Mouse (Mus musculus): ENCODE measurements at regions not wholly inside any gene's neighbourhood (a gene's known extent, or its start where the extent isn't known, plus 50 kb on each side); places are given as distances from the start of the nearest gene placed in this dataset.

GRCm38 (mm10) chr8:56476158-56476557 is 74.7 kb downstream of the Cep44 start:
- DNase-seq, result no peak

DNA sequence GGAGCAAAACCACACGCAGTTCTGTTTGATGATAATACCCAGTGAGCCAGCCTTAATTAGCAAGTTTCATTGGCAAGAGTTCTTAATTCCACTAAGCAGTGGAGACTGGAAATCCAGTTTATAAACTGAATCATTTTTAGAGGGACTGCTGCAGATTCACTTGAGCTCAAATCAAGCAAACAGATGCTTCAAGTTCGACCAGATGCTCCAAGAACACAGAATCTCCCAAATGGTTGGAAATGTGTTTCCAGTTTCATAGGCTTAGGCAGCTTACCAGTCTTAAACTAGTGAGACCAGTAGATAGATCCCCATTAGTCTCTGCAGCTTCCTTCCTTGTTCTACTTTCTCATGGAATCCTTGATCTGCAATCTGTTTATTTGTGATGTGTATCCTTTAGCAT is 75.7 kb downstream of the Cep44 start:
- no peak for DNase-seq

- no peak for DNase-seq
Observed at GRCm38 (mm10) chr8:56474335-56474734, 76.5 kb downstream of the Cep44 start.

DNA sequence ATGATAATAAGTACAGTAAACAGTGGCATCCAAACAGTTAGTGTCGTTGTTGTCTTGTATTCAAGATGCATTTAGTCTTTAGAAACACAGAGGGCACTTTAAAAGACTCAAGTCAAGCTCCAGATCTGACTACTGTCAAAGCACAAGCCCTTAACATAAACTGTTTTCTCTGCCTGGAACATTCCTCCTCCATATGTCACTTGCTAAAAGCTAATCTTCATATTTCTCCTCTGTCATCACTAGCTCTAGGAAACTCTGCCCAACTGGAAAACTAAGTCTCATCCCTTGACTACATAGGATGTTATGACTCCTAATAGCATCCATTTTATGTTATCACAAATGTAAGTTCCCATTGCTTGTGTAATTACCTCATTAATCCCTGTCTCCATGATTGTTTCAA is 85.8 kb downstream of the Cep44 start:
- DNase-seq, result no peak

- DNase-seq, result no peak
Observed at GRCm38 (mm10) chr8:56450982-56451381, 99.9 kb downstream of the Cep44 start.

DNA sequence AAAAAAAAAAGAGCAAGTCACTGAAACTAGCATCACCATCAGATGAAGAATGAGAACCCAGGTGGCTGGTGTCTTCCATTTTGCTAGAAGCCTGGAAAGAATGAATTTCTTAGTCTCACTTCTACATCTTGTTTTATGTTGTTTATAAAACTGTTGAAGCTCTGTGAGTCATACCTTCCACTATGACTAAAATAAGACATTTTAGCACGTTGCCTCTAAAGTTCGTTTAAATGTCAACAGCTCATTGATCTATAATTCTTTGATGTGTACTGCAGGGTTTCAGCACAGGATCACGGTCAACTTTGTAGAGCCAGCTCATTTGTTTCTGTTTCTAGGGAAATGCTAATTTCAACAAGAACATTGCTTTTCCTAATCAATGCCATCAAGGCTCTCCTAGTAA is 107.2 kb downstream of the Cep44 start:
- no peak for DNase-seq

DNA sequence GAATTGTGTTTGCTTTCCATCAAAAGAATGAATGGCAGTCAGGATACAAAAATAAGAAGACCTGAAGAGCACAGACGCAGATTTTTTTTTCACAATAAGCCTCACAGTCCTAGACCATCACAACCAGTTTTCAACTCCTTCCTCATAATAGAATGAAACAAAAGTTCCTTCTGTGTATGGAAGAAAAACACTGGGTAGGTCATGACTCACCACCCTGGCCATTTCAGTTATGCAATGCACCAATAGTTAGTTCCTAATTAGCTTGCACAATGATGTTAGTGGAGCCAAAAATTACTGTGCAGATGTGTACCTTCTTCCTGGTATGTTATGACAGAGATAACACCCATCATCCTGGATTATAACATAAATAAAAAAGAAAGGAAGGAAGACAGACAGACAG is 111.4 kb downstream of the Cep44 start:
- peak; percentile 8 to 22 for DNase-seq

DNA sequence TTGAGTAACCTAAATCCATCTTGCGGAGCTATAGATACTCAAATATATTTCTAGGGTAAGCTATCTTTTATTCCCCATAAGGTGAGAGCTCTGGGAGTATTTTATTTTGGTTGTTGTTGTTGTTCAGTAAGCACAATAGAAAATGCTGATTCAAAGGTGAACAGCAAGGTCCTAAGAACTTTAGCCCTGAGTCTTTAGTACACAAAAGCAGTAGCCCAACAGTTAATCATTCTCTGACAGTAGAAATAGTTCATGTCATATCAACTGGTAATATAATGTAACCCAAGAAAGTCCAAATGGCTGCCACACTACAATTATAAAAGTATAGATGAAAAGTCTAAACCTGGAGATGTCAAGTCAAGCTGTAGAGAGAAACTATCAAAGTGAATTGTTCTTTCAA is 116.0 kb downstream of the Cep44 start:
- no peak for DNase-seq

DNA sequence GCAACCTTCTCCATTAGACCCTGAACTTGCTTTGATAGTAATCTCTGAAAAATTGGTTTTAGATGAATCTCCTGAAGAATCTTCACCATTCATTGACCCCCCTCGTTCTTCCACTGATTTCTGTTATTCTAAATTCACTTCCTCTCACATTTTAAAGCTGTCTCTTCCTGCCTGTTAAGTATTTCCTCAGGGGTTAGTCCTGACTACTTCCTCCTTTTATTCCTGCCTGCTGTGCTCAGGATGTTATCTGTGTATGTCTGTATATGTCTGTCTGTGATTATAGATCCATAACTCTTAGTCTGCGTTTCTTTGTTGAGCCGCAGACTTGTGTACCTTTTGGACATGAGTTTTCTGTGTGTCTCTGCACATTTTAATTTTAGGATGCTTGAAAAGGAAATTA is 117.6 kb downstream of the Hpgd start:
- no peak for DNase-seq

DNA sequence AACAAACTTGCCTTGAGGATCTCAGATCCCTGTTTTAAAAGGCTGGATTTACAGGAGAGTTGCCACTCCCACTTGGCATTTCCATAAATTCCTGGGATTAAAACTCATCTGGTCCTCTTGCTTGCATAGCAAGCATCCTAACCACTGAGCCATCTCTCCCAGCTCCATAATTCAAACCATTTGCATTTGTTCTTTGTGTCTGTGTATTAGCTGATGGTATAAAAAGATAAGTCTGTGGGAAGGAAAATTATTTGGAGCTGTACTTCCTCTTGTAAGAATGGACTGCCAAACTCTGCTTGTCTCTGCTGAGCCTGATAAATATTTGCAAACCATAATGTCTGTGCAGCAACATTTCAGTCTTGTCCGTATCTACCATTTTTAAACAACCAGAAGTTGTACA is 116.0 kb downstream of the Hpgd start:
- DNase-seq, result no peak

GRCm38 (mm10) chr8:56407267-56407666 is 112.9 kb downstream of the Hpgd start:
- no peak for DNase-seq

GRCm38 (mm10) chr8:56406317-56406716 is 111.9 kb downstream of the Hpgd start:
- no peak for DNase-seq

- no peak for DNase-seq
Observed at GRCm38 (mm10) chr8:56397611-56398010, 103.2 kb downstream of the Hpgd start.

- DNase-seq, result no peak
Observed at GRCm38 (mm10) chr8:56396352-56396751, 102.0 kb downstream of the Hpgd start.

- DNase-seq, result no peak
Observed at GRCm38 (mm10) chr8:56392626-56393025, 98.2 kb downstream of the Hpgd start.

DNA sequence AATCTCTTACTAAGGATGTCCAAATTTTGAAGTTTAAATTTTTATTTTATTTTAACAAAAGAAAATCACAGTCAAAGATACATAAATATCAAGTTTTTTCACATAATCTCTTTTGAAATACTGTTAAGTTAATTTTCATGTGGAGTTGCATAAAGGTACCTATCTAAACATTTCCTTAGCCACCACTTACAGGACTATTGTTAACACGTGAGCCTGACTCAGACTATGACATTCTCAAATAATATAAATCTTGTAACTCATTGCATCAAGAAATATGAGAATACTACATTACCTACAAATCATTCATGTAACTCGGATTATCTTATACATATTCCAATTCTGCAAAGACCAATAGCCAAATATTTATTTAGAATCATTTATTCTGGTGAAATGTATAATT is 97.8 kb downstream of the Hpgd start:
- DNase-seq, result no peak
